Mouse (Mus musculus) right cerebral cortex, postnatal 14 days (tissue): ENCODE data around the gene Cwc27.

Experiments used
- DNase-seq: peaks from one replicate; pipeline ENCODE4 v3.0.0; 2022

Gene Cwc27

DNA sequence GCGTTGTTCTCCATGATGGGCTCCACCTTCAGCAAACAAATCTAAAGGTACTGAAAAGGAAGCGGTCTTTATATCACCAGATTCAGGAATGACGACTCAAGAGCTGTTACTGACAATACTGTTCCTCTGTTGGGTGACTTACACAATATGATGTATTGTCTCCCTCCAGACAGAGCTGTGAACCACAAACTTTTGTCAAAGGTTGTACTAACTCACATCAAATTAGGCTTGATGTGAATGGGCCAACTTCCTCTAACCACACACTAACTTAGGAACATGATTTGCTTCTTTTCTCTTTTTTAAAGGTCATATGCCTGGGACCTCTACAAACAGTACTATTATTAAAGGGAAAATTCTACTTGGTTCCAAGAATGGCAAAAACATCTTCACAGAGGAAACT lies 53.7 kb downstream of the Cwc27 start:
- DNase-seq, result no peak

DNA sequence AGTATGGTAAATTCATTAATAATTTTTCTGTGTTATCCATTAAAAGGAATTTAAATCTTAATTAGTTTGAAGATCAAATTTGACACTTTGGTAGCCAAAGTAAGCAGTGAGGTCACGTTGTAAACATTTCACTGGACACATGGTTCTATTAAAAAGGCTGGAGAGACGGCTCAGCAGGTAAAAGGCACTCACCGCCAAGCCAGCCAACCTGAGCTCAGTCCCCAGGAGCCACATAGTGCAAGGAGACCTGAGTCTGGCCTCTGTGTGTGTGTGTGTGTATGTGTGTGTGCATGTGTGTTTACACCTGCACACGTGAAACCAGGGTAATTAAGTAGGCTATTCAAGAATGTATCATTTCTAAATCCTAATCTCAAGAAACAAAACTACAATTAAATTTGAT lies 54.5 kb downstream of the Cwc27 start:
- DNase-seq, result no peak

DNA sequence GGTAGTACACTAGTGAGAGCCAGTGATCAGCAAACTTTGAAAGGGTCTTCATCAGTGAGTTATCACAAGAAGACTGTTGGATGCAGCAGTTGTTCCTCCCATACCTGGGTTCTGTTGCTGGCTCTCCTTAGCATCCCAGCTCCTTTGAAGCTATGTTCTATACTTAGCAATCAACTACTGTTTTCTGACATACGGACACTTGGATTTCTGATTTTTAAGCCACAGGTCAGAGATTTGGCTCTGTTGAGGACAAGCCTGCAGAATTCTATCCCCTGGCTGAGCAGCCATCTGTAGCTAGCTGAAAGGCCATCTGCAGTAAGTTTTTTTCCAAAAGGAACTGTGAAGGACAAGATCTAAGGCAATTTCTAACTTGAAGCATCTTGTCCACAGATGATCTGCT lies 57.6 kb downstream of the Cwc27 start:
- DNase-seq, result no peak

- no peak for DNase-seq
Measured at GRCm38 (mm10) chr13:104747032-104747431, 69.9 kb downstream of the Cwc27 start.

DNA sequence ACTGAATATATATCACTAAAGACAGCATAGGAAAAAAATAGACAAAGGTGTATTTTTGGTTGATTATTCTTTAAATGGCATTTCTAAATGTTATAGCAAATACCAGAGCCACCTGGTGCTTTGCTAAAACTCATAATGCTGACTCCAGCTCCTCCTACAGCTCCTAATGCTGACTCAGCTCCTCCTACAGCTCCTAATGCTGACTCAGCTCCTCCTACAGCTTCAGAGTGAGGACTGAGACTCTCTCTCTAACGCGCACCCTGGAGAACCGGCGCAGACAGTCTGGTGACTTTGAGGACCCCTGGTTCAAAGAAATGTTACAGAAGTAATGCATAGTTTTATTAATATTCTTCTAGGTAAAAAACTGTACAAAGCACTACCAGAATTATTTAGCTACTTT lies 74.1 kb downstream of the Cwc27 start:
- no peak for DNase-seq

DNA sequence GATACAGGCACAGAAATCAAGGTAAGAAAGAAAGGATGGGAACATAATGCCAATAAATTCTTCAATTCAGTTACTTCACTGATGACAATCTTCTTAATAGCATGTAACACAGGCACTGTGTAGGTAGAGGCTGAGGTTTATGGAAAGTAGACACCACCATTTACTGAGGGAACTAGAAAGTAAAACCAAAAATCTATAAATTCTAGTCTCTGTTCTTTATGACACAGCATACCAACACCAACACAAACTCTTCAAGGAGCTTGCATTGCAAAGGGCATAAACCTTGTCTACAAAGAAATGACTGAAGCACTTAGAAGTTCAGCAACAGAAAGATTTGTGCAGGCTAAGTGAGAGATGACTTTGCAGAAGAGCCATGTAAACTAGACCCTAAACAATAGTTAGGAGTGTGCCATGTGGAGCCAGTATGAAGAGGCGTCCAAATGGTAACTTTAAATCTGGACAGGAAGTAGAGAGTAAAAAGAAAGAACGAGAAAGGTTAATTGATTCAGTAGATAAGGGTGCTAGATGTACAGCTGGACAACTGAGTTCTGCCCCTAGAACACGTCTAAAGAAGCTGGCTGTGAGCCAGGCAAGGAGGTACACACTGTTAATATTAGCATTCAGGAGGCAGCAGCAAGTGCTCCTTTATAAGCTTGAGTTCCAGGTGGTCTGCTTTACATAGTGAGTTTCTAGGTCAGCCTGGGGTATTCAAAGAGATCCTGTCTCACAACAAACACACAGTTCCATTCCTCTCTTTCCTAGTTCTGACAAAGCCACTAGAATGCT lies 87.5 kb downstream of the Cwc27 start:
- DNase-seq, result no peak

- DNase-seq, result no peak
Measured at GRCm38 (mm10) chr13:104727681-104728080, 89.3 kb downstream of the Cwc27 start.

GRCm38 (mm10) chr13:104720133-104720532 lies 96.8 kb downstream of the Cwc27 start:
- DNase-seq, result no peak

DNA sequence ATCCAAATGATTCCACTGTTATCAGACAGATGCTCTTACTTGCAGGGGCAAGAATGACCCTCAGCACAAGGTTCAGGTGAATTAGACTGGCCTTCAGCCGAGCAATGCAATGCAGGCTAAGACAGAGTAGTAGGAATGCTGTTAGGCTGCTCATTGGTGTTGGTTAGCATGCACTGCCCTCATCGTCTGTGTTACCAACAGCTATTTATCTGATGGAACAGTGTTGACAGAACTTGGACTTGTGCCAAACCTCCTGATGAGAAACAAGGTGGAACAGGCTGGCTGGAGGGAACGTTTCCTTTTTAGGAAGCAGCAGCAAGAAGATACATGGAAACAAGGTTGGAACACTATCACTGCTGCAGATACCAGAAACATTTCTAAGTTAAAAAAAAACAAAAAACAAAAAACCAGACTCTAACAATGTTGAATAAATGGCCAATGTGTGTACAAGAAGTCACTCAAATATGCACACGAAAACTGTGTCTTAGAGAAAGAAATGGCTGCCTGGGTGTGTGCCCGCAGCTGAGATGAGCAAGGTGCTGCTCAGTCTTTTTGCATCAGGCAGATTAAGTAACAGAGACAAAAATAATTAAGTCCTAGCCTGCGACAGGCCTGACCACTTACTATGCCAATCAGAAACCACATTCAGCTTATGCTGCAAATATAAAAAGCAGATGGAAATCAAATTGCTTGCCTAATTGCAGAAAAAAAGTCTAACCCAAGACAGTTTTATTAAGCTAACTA lies 122.2 kb downstream of the Cwc27 start:
- DNase-seq, result no peak

GRCm38 (mm10) chr13:104692710-104693109 lies 124.2 kb downstream of the Cwc27 start:
- no peak for DNase-seq

GRCm38 (mm10) chr13:104685537-104685936 lies 131.4 kb downstream of the Cwc27 start:
- DNase-seq, result no peak

GRCm38 (mm10) chr13:104684361-104685011 lies 132.5 kb downstream of the Cwc27 start:
- no peak for DNase-seq

GRCm38 (mm10) chr13:104681212-104681611 lies 135.7 kb downstream of the Cwc27 start:
- no peak for DNase-seq

DNA sequence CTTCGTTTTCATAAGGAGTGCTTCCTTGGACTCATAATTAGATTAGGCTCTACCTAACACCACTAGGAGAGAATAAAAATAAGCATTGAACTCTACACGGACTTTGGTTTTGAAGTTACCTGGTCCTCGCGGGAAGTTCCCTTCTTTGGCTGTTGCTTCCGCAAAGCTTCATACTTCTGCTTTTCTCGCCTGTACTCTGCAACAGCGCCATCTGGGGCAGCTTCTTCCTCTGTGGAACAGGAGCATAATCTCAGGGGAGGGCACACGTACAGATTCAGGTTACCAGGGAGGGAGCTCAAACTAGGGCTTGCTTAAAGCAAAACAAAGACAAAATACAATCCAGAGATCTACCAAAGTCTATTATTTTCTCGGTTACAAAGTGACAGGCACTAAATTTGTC lies 155.8 kb downstream of the Cwc27 start:
- DNase-seq, result no peak

DNA sequence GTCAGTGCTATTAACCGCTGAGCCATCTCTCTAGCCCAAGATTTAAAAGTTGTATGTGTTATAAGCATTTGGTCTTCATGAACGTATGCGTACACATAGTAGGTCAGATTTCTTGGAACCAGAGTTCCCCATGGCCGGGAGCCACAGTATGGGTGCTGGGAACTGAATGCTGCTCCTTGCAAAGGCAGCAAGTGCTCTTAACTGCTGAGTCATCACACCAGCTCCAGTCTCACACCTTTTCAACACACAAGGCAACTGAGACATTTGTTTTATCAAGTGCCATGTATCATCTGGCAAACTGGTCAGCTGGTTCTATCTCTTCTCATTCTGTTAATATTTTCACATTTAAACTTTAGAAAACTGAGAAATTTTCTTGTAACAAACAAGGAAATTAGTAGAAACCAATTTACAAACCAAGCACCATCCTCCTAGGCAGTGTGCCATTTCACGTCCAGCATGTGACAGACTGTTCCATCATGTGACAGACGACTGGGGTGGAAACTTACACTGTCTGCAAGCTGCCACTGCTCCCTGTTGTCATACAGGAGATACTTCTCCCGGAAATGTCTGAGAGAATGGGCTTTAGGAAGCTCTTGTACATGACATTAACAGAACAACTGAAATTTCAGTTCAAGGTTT lies 156.8 kb downstream of the Cwc27 start:
- no peak for DNase-seq

GRCm38 (mm10) chr13:104656666-104657272 lies 160.2 kb downstream of the Cwc27 start:
- no peak for DNase-seq

GRCm38 (mm10) chr13:104655137-104655536 lies 161.8 kb downstream of the Cwc27 start:
- no peak for DNase-seq

DNA sequence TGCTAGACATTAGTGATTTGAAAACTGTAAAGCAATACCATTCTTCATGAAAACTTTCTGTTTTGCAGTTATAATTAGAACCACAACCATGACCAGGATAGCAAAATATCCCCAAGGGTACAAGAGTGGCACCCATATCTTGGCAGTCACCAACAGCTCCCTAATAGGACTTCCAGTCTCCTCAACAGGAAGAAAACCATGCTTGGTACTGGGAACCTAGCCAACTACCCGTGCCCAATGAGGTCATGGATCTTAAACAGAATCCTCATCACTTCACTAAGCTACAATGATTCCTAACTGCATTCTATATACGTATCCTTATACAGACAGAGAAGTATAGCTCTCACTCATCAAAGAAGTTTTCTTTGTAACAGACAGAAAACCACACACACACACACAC lies 165.2 kb downstream of the Cwc27 start:
- DNase-seq, result no peak

- DNase-seq, result no peak
Measured at GRCm38 (mm10) chr13:104650654-104651053, 166.3 kb downstream of the Cwc27 start.

GRCm38 (mm10) chr13:104650145-104650544 lies 166.8 kb downstream of the Cwc27 start:
- DNase-seq, result no peak

DNA sequence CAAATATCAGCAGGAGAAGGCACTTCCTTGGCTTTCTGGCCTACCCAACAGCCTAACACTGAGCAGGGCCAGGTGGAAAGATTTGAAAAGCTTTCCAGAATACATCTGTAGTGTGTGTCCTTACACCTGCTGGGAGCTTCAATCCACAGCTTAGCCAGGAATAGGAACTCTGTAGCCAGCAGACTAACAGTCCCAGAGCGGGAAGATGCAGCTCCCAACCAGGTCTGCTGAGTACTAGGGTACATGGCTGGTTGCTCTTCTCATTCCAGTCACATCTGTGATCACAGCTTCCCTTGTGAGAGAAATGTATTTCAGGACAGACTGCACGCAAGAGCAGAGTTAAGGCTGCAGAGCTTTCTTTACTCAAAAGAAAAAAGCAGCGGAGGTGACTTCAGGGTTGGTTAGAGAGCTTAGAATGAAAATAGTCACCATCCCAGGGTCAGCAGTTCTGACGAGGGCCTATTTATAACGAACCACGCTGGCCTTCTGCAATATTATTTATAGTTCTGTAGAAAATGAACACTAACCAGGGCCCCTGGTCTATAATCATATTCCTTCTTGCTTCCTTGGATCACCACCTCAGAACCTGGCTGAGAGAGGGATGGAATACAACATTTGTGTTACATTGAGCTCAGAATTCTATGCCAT lies 171.0 kb downstream of the Cwc27 start:
- DNase-seq, result no peak

GRCm38 (mm10) chr13:104644185-104644584 lies 172.8 kb downstream of the Cwc27 start:
- DNase-seq, result no peak
